Mouse (Mus musculus) limb, embryonic 12.5 days (tissue): ENCODE measurements around the gene Ctdspl. TPM values are rescaled to one million over a fixed set of nuclear protein-coding genes. Genes with fewer than 3 reads are reported as not detected.

Experiments used
- ATAC-seq: fragments of 200-750 bp; cut with Nextera tagmentation; 2 replicates; pipeline ENCODE4 v1.8.0; 2017; ENCODE audit warnings: low read depth, moderate TSS enrichment; ENCODE audit not compliant: insufficient number of reproducible peaks, insufficient read depth, low FRiP score, low TSS enrichment
- H3K27ac ChIP-seq: fragments of 300-500 bp; sonication (generic); 2 replicates; pipeline ENCODE4 v1.5.1; 2016; ENCODE audit warnings: mild to moderate bottlenecking, moderate library complexity
- H3K27me3 ChIP-seq: fragments of 300-500 bp; sonication (generic); 2 replicates; pipeline ENCODE4 v1.6.1; 2016; ENCODE audit warnings: mild to moderate bottlenecking, moderate library complexity
- H3K36me3 ChIP-seq: fragments of 300-500 bp; sonication (generic); 2 replicates; pipeline ENCODE4 v1.6.1; 2016; ENCODE audit warnings: mild to moderate bottlenecking, moderate library complexity
- H3K4me1 ChIP-seq: fragments of 300-500 bp; sonication (generic); replicated peaks from 2 replicates; pipeline ENCODE4 v1.6.1; 2016
- H3K4me2 ChIP-seq: fragments of 300-500 bp; sonication (generic); 2 replicates; pipeline ENCODE4 v1.6.1; 2016; ENCODE audit warnings: mild to moderate bottlenecking, moderate library complexity
- H3K4me3 ChIP-seq: fragments of 300-500 bp; sonication (generic); replicated peaks from 2 replicates; pipeline ENCODE4 v1.5.1; 2016; ENCODE audit warnings: mild to moderate bottlenecking
- H3K9ac ChIP-seq: fragments of 300-500 bp; sonication (generic); replicated peaks from 2 replicates; pipeline ENCODE4 v1.6.1; 2016; ENCODE audit warnings: mild to moderate bottlenecking, moderate library complexity
- H3K9me3 ChIP-seq: fragments of 300-500 bp; sonication (generic); 2 replicates; pipeline ENCODE4 v1.6.1; 2016; ENCODE audit warnings: mild to moderate bottlenecking, moderate library complexity
- WGBS: fragments of 180-500 bp; shearing (Covaris S2); methylation state at CpG from one replicate; pipeline ENCODE4 v1.1.7; 2016; 5-methylcytosine and 5-hydroxymethylcytosine counted together
- polyA plus RNA-seq: library from polyadenylated mRNA; unstranded; fragments of >200 nt; fragmentation: Nextera tagmentation; extraction: Ambion mirVana; gene quantifications from 2 replicates; pipeline ENCODE4 v1.2.1, GENCODE M21; 2016

Ctdspl gene
- polyA plus RNA-seq, 1 experiment from 2014 or later, result 19.2 TPM

DNA sequence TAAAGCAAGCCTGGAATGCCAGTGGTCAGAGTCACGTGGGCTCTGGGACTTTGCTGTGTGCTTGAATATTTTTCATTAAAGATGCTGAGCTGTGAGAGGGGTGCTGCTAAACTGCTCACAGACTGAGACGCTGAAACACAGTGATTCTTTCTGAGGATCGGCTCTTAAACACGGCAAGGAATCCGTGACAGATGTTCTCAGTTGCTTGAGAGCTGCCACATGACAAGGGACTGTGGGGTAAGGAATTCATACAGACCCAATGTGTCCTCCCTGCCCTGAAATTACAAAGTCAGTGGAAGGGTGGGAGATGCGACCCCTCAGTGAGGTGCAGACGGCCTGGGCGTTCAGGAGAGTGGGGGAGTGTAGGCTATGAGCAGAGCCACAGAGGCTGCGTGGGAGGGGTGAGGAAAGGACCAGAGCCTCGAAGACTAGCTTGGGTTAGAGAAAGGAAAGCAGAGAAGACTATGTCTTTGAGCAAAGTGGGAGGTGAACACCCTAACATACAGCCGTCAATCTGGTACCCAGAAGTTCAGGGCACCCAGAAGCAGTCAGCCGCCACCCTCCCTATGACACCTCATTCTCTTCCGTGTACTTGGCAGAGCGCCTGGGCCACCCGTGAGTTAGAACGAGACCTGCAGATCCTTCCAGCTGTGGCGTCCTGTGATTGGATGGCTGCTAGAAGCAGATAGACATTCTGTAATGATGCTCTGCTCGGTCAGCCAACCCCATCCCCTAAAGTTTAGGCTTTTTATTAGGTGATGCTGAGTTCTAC is 38.2 kb downstream of the Ctdspl start:
- no peak overlapping the region for H3K9ac ChIP-seq
- H3K36me3 ChIP-seq, result peaks cover 32% of the 10 kb centered on the region; the same call in 1 of the 2 replicates
- no peak for ATAC-seq
- whole genome bisulfite sequencing, result 61% methylated on average over 18 of the region's 18 CpGs
- H3K9me3 ChIP-seq, result peaks cover 3% of the 10 kb centered on the region; the same call in 1 of the 2 replicates
- H3K4me3 ChIP-seq, result no peak overlapping the region
- H3K4me2 ChIP-seq, result peak overlapping the region; percentile 23
- H3K4me1 ChIP-seq, result peaks cover 30% of the 10 kb centered on the region
- H3K27ac ChIP-seq, result peak overlapping the region; percentile 64
- no peaks in the 10 kb centered on the region for H3K27me3 ChIP-seq

DNA sequence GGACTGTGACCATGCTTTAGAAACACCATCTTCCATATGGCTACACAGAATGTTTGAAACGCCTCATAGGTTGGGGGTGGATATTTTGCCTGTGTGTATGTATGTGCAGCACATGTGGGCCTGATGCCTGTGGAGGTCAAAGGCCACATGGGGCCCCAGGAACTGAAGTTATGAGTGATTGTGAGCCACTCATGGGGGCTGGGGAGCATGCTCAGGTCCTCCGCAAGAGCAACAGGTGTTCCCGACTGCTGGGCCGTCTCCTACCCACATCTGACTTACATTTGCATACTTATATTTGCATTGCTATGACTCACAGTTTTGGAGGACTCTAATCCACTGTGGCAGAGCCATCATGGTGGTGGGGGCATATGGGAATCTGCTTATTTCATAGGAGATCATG is 43.6 kb downstream of the Ctdspl start:
- Histone ChIP-seq H3K27me3 (no peaks in the 10 kb centered on the region), H3K9ac (no peak overlapping the region), H3K4me3 (no peak overlapping the region), H3K9me3 (peaks cover 3% of the 10 kb centered on the region; the same call in 1 of the 2 replicates), H3K4me1 (peaks cover 25% of the 10 kb centered on the region), H3K36me3 (peaks cover 39% of the 10 kb centered on the region), H3K27ac (no peak overlapping the region), H3K4me2 (no peak overlapping the region)
- 61% methylated on average over 4 of the region's 4 CpGs for WGBS
- ATAC-seq, result no peak

DNA sequence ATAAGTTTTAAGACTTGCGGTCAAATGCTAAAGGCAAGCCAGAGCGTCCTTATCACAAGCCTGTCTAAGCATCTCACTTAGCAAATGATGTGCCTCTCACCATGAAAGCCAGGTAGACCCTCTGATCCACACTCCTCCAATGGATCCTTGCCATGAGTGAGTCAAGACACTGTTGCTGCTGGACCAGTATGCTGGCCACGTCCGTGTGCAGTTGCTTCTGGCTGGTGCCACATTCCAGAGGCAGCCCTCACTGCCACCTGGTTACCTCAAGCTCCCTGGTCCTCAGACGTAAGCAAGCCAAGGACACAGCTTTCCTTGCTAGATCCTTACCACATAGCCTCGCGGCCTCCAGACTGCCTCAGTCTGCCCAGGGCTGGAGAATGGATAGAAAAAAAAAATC is 46.8 kb downstream of the Ctdspl start:
- Histone ChIP-seq H3K4me1 (peaks cover 54% of the 10 kb centered on the region), H3K27ac (0 out of 2 replicates have a peak overlapping the region, but pooled peaks have one; percentile 91)
- WGBS, result 89% methylated on average over 7 of the region's 7 CpGs

DNA sequence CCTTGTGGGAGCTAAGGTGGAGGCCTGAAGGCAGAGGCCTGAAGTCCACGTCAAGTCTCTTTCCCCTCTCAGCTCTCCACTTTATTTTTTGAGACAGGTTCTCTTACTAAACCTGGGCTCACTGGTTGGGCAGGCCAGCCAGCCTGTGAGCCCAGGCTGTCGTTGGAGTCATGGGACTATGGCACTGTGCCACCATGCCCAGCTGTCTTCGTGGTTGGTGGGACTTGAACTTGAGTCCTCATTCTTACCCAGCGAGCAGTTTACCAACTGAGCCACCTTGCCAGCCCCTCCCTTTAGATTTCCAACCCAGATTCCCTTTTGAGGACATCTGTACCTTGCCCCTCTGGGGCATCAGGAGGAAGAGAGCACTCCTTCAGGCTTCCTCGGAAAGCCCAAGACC is 47.3 kb downstream of the Ctdspl start:
- Histone ChIP-seq H3K9me3 (peaks cover 3% of the 10 kb centered on the region; the same call in 1 of the 2 replicates), H3K4me1 (peaks cover 59% of the 10 kb centered on the region), H3K36me3 (peaks cover 13% of the 10 kb centered on the region), H3K4me2 (no peak overlapping the region), H3K4me3 (no peak overlapping the region), H3K9ac (0 out of 2 replicates have a peak overlapping the region, but pooled peaks have one; percentile 6), H3K27ac (peak overlapping the region; percentile 91; the same call in 1 of the 2 replicates), H3K27me3 (no peaks in the 10 kb centered on the region)
- no peak for ATAC-seq
- WGBS, result 82% methylated on average over 5 of the region's 5 CpGs

More for the DNA sequence above, 46.8 kb downstream of the Ctdspl start:
- Histone ChIP-seq H3K9ac (no peak overlapping the region), H3K36me3 (peaks cover 13% of the 10 kb centered on the region), H3K27me3 (no peaks in the 10 kb centered on the region), H3K4me3 (no peak overlapping the region), H3K4me2 (no peak overlapping the region), H3K9me3 (peaks cover 3% of the 10 kb centered on the region; the same call in 1 of the 2 replicates)
- no peak for ATAC-seq

DNA sequence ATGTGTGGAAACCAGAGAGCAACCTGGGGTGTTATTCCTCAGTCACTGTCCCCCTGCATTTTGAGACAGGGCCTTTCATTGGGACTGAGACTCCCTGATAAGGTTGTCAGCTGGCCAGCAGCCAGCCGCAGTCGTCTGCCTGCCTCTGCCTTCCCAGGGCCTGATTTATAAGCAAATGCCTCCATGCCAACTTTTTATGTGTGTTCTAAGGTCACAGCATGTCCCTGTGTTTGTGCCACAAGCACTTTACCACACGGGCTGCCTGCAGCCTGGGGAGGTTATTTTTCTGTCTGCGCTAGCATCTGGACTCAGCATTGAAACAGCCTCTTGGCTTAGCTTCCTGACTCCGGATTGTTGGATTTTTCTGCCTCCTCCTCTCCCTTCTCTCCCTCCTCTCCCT is 47.9 kb downstream of the Ctdspl start:
- no peak for ATAC-seq
- H3K36me3 ChIP-seq, result peaks cover 13% of the 10 kb centered on the region
- 21% methylated on average over 5 of the region's 5 CpGs for WGBS

DNA sequence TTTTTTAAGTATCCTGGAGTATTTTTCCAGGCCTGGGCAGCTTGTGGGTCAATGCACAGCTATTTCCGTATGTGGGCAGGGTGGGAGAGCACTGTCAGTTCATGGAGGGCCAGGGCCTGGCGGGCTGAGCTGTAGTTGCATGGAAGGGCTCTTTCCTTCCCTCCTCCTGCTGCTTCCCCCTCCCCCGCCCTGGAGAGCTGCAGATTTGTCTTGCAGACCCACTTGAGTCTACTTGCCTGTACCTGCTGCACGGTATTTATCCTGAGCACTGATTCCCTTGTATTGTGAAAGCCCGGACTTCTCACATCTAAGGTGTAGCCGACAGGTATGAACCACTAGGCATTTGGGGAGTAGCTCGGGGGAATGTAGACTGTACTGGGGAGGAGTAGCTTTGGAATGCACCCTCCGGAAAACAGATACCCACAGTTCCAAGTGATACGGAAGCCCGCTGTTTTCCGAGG is 49.0 kb downstream of the Ctdspl start:
- Histone ChIP-seq H3K36me3 (peaks cover 10% of the 10 kb centered on the region), H3K9ac (no peak overlapping the region), H3K9me3 (peaks cover 3% of the 10 kb centered on the region; the same call in 1 of the 2 replicates), H3K4me2 (no peak overlapping the region), H3K27ac (peak overlapping the region; percentile 91), H3K4me1 (peaks cover 76% of the 10 kb centered on the region), H3K4me3 (no peak overlapping the region), H3K27me3 (no peaks in the 10 kb centered on the region)
- ATAC-seq, result no peak
- 56% methylated on average over 11 of the region's 11 CpGs for WGBS

More for the DNA sequence above, 47.9 kb downstream of the Ctdspl start:
- Histone ChIP-seq H3K27me3 (no peaks in the 10 kb centered on the region), H3K4me1 (peaks cover 65% of the 10 kb centered on the region), H3K4me2 (peak overlapping the region; percentile 15; the same call in 1 of the 2 replicates), H3K27ac (peak overlapping the region; percentile 91), H3K4me3 (no peak overlapping the region), H3K9me3 (peaks cover 3% of the 10 kb centered on the region; the same call in 1 of the 2 replicates), H3K9ac (peak overlapping the region; percentile 13; the same call in 1 of the 2 replicates)

DNA sequence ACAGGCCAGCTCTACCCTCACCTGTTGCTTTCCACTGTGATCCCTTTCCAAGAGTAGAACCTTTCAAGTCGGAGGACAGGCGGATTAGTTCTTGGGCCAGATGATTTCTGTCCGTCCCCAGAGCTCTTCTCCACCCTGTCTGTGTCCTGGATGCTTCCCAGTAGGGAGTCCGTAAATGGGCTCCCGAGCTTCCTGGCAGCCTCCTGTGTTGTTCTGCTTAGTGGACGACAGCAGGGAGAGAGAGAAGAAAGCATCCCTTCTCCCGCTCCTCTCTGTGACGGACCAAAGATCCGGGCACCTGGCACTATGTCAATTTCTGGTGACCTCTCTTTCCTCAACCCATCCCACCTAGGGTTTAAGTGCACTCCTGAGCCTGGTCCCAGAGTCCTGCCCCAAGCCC is 49.5 kb downstream of the Ctdspl start:
- no peak overlapping the region for H3K9ac ChIP-seq
- no peak for ATAC-seq
- H3K4me3 ChIP-seq, result no peak overlapping the region
- H3K9me3 ChIP-seq, result peaks cover 3% of the 10 kb centered on the region; the same call in 1 of the 2 replicates
- no peaks in the 10 kb centered on the region for H3K27me3 ChIP-seq
- peaks cover 5% of the 10 kb centered on the region for H3K36me3 ChIP-seq
- peaks cover 81% of the 10 kb centered on the region for H3K4me1 ChIP-seq
- peak overlapping the region; percentile 91 for H3K27ac ChIP-seq
- WGBS, result 51% methylated on average over 9 of the region's 9 CpGs
- H3K4me2 ChIP-seq, result no peak overlapping the region

DNA sequence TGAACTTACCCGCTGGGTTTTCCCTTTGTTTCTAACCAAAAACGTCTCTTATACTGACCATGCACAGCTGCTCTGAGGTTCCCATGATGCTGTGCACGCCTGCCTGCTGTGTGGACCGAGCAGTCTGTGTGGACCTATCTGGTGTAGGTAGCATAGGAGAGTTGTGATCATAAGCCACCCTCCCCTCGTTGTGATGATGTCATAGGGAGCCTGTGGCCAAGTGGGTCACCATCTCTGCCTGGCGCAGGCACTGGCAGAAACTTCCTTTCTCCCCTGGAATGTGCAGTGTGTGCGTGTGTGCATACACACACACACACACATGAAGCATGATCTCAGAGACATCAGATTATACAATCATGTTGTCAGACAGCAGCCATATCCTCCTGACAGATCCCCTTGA is 50.3 kb downstream of the Ctdspl start:
- Histone ChIP-seq H3K4me1 (peaks cover 89% of the 10 kb centered on the region), H3K27me3 (no peaks in the 10 kb centered on the region), H3K4me3 (no peak overlapping the region), H3K27ac (peak overlapping the region; percentile 42), H3K9ac (no peak overlapping the region), H3K4me2 (no peak overlapping the region), H3K36me3 (no peaks in the 10 kb centered on the region), H3K9me3 (peaks cover 3% of the 10 kb centered on the region; the same call in 1 of the 2 replicates)
- no peak for ATAC-seq
- WGBS, result 88% methylated on average over 7 of the region's 7 CpGs

DNA sequence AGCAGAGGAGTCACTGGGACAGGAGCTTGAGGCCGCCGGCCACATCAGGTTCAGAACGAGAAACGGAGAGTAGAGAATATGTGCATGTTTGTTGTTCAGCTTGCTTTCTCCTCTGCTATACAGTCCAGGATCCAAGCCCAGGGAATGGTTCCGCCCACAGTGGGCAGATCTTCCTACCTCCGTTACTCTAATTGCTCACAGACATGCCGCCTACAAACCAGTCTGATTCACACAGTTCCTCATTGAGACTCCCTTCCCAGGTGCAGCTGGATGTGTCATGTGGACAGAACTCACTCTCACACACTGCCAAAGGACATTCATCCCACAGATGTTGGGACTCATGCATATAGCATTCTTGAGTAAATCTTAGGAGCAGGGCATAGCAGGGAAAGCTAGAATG is 51.2 kb downstream of the Ctdspl start:
- no peaks in the 10 kb centered on the region for H3K36me3 ChIP-seq
- WGBS, result 95% methylated on average over 7 of the region's 7 CpGs
- peaks cover 3% of the 10 kb centered on the region; the same call in 1 of the 2 replicates for H3K9me3 ChIP-seq
- H3K27me3 ChIP-seq, result no peaks in the 10 kb centered on the region
- H3K27ac ChIP-seq, result peak overlapping the region; percentile 98
- H3K4me2 ChIP-seq, result no peak overlapping the region
- ATAC-seq, result no peak
- no peak overlapping the region for H3K9ac ChIP-seq
- H3K4me3 ChIP-seq, result no peak overlapping the region
- H3K4me1 ChIP-seq, result peaks cover 98% of the 10 kb centered on the region

DNA sequence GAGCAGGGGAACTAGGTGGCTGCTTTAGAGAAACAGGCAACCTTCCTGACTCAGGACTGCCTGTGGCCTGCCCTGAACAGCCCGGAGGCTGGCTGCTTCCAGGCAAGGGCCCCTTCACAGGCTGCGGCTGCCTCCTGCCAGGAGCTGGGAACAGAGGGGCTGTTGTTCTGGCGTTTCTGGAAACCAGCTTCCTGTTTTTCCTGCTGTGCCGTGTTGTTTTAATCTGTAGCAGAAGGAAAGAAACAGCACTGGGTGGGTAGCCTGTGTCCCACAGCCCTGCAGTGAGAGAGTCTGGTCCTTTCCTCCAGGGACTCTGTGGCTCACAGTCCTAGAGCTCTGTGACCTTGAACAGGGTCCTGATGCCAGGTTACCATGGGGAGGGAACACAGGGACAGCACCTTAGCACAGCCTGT is 54.2 kb downstream of the Ctdspl start:
- peak; percentile 85 for ATAC-seq
- Histone ChIP-seq H3K4me1 (peaks cover 93% of the 10 kb centered on the region), H3K27me3 (no peaks in the 10 kb centered on the region), H3K36me3 (no peaks in the 10 kb centered on the region), H3K4me2 (peak overlapping the region; percentile 30), H3K9ac (no peak overlapping the region), H3K27ac (peak overlapping the region; percentile 98), H3K9me3 (peaks cover 3% of the 10 kb centered on the region; the same call in 1 of the 2 replicates), H3K4me3 (0 out of 2 replicates have a peak overlapping the region, but pooled peaks have one; percentile 4)
- 2% methylated on average over 4 of the region's 4 CpGs for WGBS

DNA sequence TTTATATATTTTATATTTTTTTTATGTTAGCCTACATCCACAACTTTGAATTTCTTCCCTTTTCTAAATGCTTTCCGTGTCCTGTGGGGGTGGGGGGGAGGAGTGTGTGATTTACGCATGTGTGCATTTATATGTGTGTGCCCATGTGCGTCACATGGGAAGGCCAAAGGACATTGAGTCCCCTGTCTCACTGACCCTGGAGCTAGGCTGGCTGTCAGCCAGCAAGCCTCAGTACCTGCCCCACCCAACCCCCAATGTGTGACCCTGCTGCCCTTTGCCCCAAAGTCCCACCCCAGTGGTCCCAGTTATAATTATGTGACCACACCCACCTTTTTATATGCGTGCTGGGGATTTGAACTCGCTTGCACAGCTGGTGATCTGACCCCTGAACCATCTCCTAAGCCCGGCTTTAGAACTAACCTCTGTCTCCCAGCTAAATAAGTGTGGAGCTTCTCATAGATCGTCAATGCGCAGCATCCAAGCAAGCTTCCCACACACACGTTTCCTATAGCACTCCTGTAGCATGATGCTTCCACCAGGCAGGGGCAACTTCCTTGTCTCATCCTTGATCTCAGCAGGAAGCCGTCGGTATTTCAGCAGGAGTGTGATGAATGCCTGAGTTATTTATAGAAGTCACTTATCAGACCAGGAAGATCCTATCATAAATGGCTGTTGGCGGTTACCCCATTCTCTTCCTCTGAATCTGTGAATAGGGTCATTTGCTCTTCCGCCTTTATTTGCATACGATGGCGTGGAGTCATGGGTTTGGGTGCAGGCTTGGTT is 58.6 kb downstream of the Ctdspl start:
- no peak overlapping the region for H3K27ac ChIP-seq
- H3K9ac ChIP-seq, result no peak overlapping the region
- no peaks in the 10 kb centered on the region for H3K9me3 ChIP-seq
- ATAC-seq, result no peak
- no peak overlapping the region for H3K4me2 ChIP-seq
- H3K27me3 ChIP-seq, result no peaks in the 10 kb centered on the region
- H3K4me3 ChIP-seq, result no peak overlapping the region
- no peaks in the 10 kb centered on the region for H3K36me3 ChIP-seq
- H3K4me1 ChIP-seq, result peaks cover 86% of the 10 kb centered on the region
- WGBS, result 61% methylated on average over 15 of the region's 15 CpGs
